Mouse (Mus musculus) kidney, adult 2 months (tissue): Measurements from ENCODE around the gene Lpp.

Experiments used
- CTCF ChIP-seq: fragments of 200-500 bp; conservative IDR thresholded peaks from 2 replicates; pipeline ENCODE4 v1.5.1; 2011; ENCODE audit warnings: low read depth, mild to moderate bottlenecking, control low read depth, low read length, moderate library complexity, mixed read lengths; ENCODE audit not compliant: insufficient read depth, insufficient read length
- POLR2A ChIP-seq: fragments of 200-500 bp; IDR thresholded peaks from one replicate; pipeline ENCODE4 v1.6.1; 2011; ENCODE audit warnings: low read depth, low read length, control low read depth

GRCm38 (mm10) chr16:24464436-24464835 lies 71.1 kb downstream of the Lpp start:
- TF ChIP-seq POLR2A = no peak
- TF ChIP-seq CTCF = no peak; the same call in 1 of the 2 replicates
